Mouse (Mus musculus) ovary, adult 18-20 months (tissue): ENCODE results near the gene Col9a2.
"Not testable (repeated sequence)": the region's sequence is repeated elsewhere in the genome, so short reads cannot be mapped to it uniquely, and the experiment has no call there.

ENCODE experiments used
- DNase-seq: peaks from one replicate; pipeline ENCODE4 v3.0.0; 2022; ENCODE audit warnings: low spot score, mixed read lengths

Col9a2 gene

DNA sequence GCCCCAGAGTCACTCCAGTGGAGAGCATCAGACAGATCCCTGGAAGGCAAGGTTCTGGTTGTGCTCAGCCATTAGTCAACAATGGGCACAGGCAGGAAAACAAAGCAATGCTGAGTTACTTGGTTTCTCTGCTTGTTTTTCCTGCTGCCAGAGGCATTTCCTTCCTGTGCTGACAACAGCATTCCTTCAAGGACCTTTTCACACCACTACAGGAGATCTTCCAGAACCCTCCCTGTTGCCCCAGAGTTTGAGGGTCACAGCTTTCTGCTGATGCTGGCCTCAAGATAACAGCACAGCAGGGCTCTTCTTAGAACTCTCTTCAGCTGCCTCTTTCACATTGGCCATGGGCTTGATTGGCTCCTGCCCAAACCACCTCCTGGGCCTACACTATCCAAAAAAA, 17.3 kb upstream of the Col9a2 start:
- DNase-seq: peak; percentile 59

DNA sequence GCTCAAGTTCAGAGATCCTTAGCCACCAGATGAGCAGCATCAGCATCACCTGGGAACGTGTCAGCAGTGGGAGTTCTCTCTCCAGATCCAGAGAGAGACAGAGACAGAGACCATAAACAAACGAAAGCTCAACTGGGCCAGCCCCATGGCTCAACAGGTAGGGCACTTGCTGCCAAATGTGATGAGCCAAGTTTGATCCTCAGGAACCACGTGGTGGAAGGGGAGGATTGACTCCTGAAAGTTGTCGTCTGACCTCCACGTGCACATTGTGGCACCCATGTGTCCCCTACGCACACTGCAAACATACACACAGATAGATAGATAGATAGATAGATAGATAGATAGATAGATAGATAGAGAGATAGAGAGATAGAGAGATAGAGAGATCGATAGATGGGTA, 15.7 kb upstream of the Col9a2 start:
- DNase-seq: no peak

DNA sequence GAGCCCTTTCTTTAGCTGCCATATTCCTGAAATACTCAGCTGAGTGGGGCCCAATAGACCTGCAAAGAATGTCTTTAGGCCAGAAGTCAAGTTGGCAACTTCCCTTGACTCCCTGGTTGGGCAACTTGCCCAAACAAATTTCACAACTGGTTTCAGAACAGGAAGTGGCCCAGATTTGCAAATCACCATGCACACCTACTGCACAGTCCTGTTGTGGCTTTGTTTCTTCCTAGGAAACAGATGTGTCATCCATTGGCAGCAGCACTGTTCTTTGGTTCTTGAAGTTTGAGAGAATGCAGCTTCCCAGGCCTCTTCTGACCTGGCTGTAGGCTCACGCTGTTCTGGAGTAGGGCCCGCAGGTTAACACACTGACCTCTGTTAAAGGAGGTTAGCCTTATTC, 15.2 kb upstream of the Col9a2 start:
- peak; percentile 25 for DNase-seq

DNA sequence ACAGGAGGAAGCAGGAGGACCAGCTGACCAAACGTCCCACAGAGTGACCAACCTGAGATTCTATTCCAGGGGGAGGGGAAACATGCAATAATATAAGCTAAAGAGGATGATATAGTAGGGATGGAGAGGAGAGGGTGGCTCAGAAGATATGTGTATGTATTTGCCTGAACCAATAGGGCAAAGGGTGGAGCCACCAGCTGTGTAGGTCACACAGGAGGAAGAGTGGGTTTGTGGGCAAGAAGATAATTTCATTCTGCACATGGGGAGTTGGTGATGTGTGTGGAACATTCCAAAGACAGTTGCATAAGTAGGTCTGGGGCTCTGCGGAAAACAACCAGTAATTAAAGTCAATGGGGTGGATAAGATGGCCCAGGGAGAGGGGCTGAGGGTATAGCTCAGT, 13.5 kb upstream of the Col9a2 start:
- DNase-seq: no peak

DNA sequence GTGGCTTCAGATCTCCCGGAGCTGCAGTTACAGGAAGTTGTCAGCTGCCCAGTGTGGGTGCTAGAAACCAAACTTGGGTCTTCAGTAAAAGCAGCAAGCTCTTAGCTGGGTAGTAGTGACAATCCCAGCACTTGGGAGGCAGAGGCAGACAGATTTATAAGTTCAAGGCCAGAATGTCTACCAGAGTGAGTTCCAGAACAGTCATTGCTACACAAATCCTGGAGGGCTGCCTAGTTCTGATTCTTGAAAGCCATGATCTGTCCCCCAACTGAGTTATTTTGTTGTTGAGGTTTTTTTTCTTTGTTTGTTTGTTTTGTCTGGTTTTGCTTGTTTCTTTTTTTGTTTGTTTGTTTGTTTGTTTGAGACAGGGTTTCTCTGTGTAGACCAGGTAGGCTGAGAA, 11.0 kb upstream of the Col9a2 start:
- no peak for DNase-seq

DNA sequence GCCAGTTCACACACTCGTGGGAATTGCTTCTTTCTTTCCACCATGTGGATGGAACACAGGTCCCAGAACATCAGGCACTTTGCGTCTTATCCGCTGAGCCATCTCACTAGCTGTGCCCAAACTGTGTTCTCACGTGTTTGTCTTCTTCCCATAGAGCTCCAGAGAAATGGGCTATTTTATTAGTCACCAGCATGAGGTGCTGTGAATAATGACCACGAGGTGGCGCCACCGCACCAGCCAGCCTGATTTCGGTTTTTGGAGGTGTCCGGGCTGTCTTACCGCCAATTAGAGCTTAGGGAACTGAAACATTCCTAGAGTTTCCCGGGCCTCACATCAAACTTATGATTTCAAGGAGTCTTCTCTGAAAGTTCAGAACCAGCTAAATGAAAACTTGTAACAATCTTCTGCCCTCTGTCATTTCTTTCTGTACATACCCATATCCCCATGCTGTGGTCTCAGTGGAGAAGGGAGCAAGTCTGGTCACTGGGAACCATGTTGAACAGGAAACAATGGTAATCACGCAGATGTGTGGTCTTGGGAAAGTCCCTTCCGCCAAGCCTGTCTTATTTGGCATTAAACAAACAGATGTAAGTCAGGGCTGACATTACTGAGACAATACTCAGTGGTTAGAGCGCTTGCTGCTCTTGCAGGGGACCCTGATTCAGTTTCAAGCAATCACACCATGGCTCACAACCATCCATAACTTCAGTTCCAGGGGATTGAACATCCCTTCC, 10.4 kb upstream of the Col9a2 start:
- DNase-seq: no peak

DNA sequence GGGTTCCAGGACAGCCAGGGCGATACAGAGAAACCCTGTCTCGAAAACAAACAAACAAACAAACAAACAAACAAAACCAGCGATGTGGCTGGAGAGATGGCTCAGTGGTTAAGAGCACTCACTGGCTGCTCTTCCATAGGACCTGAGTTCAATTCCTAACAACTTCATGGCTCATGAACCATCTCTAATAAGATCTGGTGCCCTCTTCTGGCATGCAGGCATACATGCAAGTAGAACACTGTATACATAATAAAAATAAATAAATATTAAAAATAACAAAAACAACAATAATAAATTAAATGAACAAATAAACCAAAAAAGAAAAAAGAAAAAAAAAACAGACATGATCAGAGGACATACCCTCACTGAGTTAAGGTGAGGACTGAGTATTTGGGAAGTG, 9.6 kb upstream of the Col9a2 start:
- no peak for DNase-seq

DNA sequence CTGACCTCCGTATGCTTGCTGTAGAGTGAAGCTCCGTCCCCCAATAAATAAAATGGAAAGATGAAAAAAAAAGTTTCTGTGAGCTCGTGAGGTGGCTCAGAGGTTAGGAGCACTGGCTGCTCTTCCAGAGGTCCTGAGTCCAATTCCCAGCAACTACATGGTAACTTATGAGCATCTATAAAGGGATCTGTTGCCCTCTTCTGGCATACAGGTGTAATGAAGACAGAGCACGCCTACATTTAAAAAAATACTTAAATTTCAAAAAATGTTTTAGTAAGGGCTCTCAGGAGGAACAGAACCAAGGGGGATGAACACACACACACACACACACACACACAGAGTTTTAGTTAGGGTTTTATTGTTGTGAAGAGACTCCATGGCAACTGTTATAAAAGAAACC, 7.7 kb upstream of the Col9a2 start:
- DNase-seq: no peak

DNA sequence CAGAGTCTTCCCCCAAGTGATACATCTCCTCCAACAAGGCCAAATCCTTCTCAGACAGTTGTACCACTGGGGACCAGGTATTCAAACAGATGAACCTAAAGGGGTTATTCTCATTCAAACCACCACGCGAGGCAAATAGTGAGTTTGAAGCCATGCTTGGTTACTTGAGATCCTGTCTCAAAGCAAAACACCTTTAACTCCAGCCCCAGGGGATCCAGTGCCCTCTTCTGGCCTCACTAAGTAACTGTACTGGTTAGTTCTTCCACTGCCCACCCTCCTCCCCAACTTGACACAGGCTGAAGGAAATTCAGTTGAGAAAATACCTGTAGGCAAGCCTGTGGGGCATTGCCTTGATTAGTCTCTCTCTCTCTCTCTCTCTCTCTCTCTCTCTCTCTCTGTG, 6.2 kb upstream of the Col9a2 start:
- DNase-seq: no peak

DNA sequence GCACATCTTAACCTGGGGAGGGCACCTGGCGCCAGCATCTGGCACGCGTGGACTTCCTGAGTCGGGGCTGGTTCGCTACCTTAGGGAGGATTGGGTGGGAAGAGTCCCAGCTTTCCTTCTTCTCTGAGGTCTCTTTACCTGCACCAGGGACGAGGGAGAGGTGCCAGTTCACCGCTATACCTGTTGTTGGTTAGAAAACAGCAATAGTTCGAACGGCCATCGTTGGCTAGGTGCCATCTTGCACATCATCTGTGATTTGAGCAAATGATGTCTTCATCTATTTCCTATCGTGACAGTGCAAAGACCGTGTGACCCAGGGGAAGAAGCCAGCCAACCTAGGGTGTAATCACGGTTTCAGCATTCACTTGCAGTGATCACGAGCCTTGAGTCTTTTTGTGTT, 1.1 kb downstream of the Col9a2 start:
- no peak for DNase-seq

DNA sequence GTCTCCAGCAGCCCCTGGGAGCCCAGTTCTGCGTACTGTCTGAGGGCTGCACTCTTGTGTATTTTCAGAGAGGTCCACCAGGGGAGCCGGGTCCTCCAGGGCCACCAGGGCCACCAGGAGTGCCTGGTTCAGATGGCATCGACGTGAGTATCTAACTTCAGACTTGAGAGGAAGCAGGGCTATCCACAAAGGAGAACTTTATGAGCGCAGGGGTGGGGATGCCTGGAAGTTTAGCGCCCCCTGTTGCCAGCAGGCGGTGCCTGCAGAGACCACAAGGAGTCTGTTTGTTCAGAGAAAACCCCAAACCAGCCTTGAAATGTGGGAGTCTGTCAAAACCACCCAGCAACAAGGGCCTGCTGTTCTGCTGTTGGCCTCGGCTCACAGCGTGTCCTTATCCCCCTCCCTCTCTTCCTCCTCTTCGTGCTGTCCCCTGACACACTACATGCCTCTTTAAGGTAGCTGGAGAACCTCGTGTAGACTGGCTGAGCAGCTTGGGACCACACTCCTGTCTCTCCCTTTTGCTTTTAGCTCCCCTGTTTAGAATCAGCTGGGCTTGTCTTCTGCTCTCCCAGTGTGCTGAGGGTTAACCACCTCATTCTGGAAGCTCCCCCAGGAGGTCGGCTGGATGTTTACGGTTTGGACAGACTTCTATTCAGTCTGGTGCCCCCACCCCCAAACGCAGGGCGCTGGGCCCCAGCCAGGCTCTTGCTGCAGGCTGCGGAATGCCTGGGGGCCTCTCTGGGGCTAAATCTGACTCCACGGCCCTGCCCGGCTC, 1.9 kb downstream of the Col9a2 start:
- peak; percentile 49 for DNase-seq

DNA sequence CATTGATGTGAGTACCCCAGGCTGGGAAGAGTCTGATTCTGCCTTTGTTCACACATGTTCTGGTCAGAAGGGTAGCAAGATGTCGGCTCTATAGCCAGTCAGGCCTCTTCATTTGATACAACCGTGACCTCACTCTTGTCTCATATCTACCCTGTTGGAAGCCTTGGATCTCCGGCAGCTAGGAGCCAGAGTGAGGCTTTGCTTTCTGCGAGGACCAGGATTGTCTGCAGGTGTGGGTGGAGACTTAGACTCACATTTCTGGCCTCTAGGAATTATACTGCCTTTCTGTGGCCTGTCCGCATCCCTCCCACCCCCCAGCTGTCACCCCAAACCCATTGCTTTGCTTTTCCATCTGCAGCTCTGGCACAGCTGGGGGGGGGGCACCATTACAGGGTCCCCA, 3.3 kb downstream of the Col9a2 start:
- DNase-seq: no peak

DNA sequence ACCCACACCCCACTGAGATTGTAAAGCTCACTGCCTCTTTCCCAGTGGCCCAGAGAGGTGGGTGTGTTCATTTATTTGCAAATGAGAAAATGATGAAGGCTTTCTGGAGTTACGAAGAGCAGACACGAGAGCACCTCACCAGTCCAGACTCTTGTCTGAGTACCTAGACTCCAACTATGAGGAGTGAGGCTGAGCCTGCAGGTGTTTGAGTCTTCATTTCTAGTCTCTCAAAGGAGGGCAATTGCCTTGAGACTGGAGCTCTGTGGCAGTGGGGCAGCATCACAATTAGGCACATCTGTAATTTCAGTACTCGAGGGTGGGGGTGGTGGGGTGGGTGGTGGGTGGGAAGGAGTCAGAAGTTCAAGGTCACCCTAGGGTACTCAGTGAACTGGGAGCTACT, 3.8 kb downstream of the Col9a2 start:
- DNase-seq: no peak

DNA sequence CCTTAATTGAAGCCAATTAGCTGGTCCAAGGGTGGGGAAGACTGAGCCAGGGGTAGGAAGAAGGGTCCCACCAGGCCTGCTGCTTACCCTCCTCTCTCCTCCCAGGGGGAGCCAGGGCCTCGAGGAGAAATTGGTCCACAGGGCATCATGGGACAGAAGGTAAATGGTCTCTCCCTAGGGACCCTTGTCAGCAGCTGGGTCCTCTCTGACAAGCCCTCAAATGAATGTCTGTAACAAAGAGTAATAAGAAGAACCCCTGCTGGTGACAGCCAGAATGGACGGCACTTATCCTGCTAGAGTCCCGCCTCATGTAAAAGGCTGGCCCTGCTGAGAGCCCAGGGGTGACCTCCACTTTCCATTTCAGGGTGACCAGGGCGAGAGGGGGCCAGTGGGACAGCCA, 12.7 kb downstream of the Col9a2 start:
- no peak for DNase-seq

DNA sequence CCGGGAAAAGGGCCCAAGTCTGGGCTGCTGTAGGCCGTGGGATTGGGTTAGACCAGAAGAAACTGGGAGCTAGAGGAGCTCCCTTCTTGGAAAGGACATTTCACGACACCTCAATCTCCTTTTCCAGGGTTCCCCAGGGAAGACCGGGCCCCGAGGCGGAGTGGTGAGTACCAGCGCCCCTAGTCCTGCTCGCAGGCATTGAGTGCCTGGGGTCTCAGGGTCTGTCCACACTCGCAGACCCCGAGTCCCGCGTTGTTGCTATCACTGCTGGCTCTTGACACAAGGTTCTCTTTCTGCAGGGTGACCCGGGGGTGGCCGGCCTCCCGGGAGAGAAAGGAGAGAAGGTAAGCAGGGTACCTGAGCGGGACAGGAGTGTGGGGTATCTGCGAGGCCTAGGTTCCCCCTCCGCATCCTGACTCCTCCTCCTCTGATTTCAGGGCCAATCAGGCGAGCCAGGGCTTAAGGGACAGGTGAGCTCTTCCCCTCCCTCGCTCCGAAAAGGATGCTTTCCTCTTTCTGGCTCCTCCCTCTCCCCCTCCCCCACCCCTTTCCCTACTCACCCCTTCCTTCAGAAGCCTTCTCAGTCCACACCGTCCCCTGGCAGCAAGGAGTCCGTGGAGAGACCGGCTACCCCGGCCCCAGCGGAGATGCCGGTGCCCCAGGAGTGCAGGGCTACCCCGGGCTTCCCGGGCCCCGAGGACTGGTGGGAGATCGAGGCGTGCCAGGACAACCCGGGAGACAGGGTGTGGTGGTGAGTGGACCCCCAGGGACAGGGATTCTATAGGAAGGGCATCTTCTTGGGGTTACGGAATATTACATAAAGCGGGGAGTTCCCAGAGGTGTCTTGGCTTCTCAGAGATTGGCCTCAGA, 13.5 kb downstream of the Col9a2 start:
- DNase-seq: no peak

DNA sequence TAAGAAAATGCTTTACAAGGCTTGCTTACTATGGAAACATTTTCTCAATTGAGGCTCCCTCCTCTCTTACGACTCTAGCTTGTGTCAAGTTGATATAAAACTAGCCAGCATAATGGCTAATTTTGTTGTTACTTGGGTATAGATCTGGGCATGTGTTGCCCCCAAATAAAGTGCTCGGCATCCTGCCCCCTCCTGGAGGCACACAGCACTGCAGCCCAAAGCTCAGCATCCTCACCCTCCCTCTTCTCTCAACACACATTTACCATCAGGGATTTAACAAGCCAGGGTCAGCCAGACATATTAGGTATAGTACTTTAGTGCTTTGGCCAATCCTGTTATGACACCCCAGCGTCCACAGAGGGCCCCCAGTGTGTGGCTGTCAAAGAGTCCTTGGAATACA, 17.2 kb downstream of the Col9a2 start:
- no peak for DNase-seq

DNA sequence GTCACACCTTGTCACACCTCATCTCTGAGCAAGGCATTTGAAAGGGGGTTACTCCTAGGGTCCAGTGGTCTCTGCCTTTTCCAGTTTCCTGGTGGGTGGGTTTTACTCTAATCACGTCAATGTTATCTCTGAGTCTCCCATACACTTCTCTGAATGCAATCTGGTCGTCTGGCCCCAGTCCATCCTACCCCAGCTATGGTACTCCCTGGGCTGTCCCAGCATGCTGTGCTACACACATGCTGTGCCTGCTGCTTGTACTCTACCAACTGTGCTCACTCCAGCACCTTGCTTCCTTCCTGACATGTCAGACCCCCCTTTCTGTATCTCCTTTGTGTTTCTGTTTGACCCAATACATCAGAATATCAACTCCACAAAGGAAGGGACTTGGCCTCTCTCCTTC, 17.8 kb downstream of the Col9a2 start:
- no peak for DNase-seq

DNA sequence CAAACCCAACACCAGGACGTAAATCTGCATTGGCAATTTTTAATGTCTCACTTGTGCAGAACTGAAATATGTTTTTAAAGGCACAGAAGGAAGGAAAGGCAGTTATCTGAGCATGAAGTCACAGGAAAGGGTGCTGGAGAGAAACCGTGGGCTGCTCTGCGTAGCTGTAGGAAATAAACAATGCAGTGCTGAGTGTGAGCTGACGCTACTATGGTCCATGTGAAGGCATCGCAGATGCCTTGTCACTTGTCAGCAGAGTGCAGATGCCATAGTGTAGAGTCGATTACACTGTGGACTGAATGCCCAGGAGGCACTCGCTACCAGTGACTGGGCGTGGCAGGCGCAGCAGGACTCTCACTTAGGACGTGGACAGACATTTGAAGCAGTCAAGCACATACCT, 20.0 kb downstream of the Col9a2 start:
- DNase-seq: not testable (repeated sequence)

DNA sequence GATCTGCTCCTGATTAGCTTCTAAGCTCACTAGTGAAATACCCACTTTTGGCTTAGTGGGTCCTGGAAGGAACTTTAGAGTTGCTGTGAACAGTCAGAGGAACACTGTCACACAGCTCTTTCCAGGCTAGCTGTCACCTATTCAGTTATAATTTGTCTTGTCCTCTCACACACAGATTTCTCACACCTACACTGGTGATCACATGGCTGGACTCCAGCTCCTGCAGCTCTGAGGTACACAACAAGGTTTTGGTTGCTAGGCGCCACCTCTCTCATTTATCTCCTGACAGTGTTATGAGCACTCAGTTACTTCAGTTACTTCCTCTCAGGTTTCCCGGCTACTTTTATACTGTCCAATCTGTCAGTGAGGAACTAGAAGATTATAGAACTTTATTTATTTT, 26.2 kb downstream of the Col9a2 start:
- DNase-seq: no peak

DNA sequence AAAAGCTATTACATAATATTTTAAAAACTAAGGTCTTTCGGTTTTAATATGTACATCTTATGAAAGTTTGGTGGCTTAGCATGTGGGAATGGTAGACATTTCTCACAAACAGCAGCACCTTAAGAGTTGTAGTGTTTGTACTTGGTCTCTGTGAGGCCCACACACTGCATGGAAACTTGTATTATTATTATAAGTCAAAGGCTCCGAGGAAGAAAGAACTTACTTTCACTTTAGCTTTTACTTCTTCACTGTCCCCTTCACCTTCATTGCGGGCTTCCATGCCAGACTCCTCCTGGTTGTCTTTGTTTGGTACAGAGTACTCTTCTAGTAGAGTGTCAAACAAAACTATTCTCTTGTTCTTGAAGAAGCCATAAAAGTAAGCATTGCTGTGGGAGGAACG, 35.1 kb downstream of the Col9a2 start:
- no peak for DNase-seq

DNA sequence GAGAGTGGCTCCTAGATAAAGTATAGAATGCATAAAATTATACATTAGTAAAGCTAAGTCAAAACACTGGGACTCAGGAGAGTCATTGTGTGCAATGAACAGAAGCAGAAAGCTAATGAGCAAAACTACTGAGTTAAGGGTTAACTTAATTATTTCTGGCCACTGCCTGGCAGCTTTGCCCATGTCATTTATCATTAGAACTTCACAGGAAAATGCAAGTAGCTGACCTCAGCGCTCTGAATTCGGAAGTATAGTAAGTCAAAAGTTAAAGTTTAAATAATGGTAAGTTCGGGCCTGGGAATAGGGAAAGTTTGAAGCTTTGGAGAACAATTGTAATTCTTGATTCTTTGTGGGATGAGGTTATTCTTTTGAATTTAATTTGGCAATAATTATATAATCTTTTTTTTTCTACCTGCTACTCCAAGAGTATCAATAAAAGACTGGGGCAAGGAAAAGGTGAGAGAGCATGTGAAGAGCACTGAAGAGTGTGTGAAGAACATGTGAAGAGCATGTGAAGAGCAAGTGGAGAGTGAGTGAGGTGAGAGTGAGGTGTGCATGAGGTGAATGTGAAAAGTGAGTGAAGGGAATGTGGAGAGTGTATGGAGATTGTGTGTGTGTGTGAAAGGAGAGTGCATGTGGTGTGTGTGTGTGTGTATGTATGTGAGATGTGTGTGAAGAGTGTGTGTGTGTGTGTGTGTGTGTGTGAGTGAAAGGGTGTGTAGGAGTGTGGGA, 38.9 kb downstream of the Col9a2 start:
- DNase-seq: no peak

DNA sequence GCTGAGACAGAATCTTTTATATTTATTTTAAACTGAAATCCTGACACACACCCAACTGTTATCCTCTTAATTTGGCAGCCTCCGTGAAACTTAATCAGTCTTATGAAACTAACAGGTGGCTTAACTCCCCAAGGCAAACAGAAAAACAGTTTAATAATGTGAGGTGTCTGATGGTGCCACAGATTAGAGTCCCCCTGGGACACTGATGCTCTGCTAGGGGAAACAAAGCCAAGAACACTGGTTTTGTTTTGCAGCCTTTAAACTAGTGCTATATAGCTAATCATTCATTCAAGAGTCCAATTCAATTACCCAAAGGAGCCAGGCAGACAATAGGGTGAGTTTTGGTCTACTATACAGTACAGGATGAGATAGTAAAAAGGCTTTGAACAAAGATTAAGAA, 41.2 kb downstream of the Col9a2 start:
- DNase-seq: no peak
